Mouse (Mus musculus): ENCODE data around the gene Slco2a1. TPM values are rescaled to one million over a fixed set of nuclear protein-coding genes. Genes with fewer than 3 reads are reported as not detected.

Slco2a1 gene
- total and polyA plus RNA-seq, 3 experiments, result 0.01 to 0.11 TPM; not detected in 1

DNA sequence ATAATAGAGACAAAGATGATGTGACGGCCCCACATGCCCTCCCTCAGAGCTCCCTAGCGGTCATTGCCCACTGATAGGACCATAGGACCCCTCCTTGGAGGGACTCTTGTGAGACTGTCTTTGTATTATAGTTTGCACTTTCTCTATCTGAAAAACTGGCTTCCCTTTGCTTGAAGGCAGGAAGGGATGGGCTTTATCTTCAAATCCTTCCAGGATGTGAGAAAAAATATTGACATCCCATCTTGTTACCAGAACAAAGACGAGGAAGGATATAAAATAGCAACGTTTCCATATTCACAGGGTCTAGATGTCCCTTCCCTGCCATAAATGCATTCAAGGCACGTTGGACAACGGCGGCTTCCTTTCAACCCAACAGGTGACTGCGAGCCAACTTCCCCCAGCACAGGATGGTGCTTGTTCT, 48.5 kb downstream of the Slco2a1 start:
- Histone ChIP-seq H3K9me3 (replicated peaks) (peaks cover 4% of the 10 kb centered on the region; the same call in 1 of the 2 replicates), H3K27me3 (ENCODE audit: insufficient read depth, low read length) (peaks cover 66% of the 10 kb centered on the region), H3K4me1 (ENCODE audit: insufficient read depth, low read depth, low read length) (peaks cover 9% of the 10 kb centered on the region; the same call in 1 of the 2 replicates), H3K36me3 (replicated peaks) (no peaks in the 10 kb centered on the region), H3K4me3 (ENCODE audit: low read depth, low read length) (no peak overlapping the region)
- TF ChIP-seq GATA2 (IDR thresholded peaks at IDR 0.05; ENCODE audit: borderline replicate concordance, low read depth, low read length) (no peak), TAL1 (conservative IDR thresholded peaks at IDR 0.05; ENCODE audit: low read depth, low read length) (no peak), POLR2AphosphoS5 (IDR thresholded peaks at IDR 0.05; ENCODE audit: insufficient replicate concordance, low read depth, low read length) (no peak), GATA1 (IDR thresholded peaks at IDR 0.05; ENCODE audit: borderline replicate concordance, low read length) (no peak), CTCF (IDR thresholded peaks at IDR 0.05; ENCODE audit: low read depth, low read length) (no peak)
- ATAC-seq (ENCODE audit: extremely low read depth, insufficient number of reproducible peaks, low FRiP score, poor library complexity, severe bottlenecking) (no peak), DNase-seq (ENCODE audit: low spot score) (no peak)

DNA sequence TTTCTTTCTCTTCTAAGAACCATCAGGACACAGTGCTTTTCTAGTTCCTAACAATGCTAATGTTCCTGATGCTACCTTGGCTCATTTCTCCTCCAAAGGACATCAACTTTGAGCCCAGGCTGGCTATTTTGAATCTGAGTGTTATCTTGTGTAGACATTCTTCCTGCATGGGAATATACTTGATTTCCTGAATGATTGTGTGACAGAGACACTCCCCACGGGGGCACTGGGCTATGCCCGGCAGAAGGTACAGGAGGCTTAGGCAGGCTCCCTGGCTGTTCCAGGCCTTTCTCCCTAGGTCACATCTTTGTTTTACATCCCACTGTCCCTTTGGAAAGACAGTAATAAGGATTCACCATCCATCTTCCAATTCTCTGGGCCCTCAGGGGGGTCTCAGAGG, 49.8 kb downstream of the Slco2a1 start:
- ATAC-seq (ENCODE audit: extremely low read depth, insufficient number of reproducible peaks, low FRiP score, poor library complexity, severe bottlenecking) (no peak), DNase-seq (ENCODE audit: low spot score) (no peak)
- TF ChIP-seq TAL1 (conservative IDR thresholded peaks at IDR 0.05; ENCODE audit: low read depth, low read length) (no peak), POLR2AphosphoS5 (IDR thresholded peaks at IDR 0.05; ENCODE audit: insufficient replicate concordance, low read depth, low read length) (no peak), CTCF (IDR thresholded peaks at IDR 0.05; ENCODE audit: low read depth, low read length) (no peak), GATA1 (IDR thresholded peaks at IDR 0.05; ENCODE audit: borderline replicate concordance, low read length) (no peak), GATA2 (IDR thresholded peaks at IDR 0.05; ENCODE audit: borderline replicate concordance, low read depth, low read length) (no peak)
- Histone ChIP-seq H3K4me3 (ENCODE audit: low read depth, low read length) (no peak overlapping the region), H3K27me3 (ENCODE audit: insufficient read depth, low read length) (peaks cover 58% of the 10 kb centered on the region), H3K4me1 (ENCODE audit: insufficient read depth, low read depth, low read length) (peaks cover 9% of the 10 kb centered on the region; the same call in 1 of the 2 replicates), H3K9me3 (replicated peaks) (peaks cover 4% of the 10 kb centered on the region; the same call in 1 of the 2 replicates), H3K36me3 (replicated peaks) (no peaks in the 10 kb centered on the region)

DNA sequence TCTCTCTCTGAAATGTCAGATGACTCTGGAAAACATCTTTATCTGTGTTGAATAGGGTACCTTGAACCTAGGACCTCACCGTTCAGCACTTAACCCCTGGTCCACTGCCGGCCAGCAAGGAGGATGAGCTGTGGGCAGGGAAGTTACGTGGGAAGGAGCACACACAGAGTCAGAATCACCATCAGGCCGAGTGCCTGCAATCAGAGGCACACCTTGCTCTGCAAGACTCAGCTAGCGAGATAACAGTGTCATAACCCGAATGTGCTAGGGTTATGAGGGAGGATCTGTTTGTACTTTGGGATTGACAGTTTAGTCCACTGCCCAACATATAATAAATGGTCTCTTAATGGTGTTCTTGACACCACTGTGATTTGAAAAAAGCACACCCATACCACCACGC, 50.2 kb downstream of the Slco2a1 start:
- DNase-seq (ENCODE audit: low spot score) (no peak), ATAC-seq (ENCODE audit: extremely low read depth, insufficient number of reproducible peaks, low FRiP score, poor library complexity, severe bottlenecking) (no peak)
- Histone ChIP-seq H3K4me1 (ENCODE audit: insufficient read depth, low read depth, low read length) (peaks cover 12% of the 10 kb centered on the region), H3K36me3 (replicated peaks) (no peaks in the 10 kb centered on the region), H3K9me3 (replicated peaks) (peaks cover 4% of the 10 kb centered on the region; the same call in 1 of the 2 replicates), H3K27me3 (ENCODE audit: insufficient read depth, low read length) (peaks cover 60% of the 10 kb centered on the region), H3K4me3 (ENCODE audit: low read depth, low read length) (no peak overlapping the region)
- TF ChIP-seq GATA2 (IDR thresholded peaks at IDR 0.05; ENCODE audit: borderline replicate concordance, low read depth, low read length) (no peak), POLR2AphosphoS5 (IDR thresholded peaks at IDR 0.05; ENCODE audit: insufficient replicate concordance, low read depth, low read length) (no peak), GATA1 (IDR thresholded peaks at IDR 0.05; ENCODE audit: borderline replicate concordance, low read length) (no peak), CTCF (IDR thresholded peaks at IDR 0.05; ENCODE audit: low read depth, low read length) (no peak), TAL1 (conservative IDR thresholded peaks at IDR 0.05; ENCODE audit: low read depth, low read length) (no peak)

DNA sequence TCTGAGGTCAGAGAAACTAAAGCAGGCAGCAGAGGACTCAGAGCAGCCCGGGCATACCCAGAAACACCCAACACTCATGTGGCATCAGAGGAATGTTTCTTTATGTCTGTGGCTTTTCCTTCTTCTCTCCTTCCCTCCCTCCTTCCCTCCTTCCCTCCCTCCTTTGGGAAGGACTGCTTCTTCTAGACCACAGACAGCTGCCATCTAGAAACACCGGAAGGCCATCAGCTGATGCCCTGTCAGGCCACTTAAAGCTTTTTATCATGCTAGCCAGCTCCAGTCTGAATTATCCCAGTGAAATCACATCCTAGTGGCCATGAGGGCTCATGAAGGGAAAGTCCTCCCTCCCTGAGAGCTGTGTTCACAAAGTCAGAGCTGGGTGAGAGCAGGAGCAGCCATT, 52.1 kb downstream of the Slco2a1 start:
- H3K9me3 ChIP-seq (replicated peaks), result no peaks in the 10 kb centered on the region
- H3K4me1 ChIP-seq (ENCODE audit: insufficient read depth, low read depth, low read length), result peaks cover 14% of the 10 kb centered on the region
- H3K36me3 ChIP-seq (replicated peaks), result no peaks in the 10 kb centered on the region
- DNase-seq (ENCODE audit: low spot score), result no peak
- H3K4me3 ChIP-seq (ENCODE audit: low read depth, low read length), result no peak overlapping the region
- no peak for ATAC-seq (ENCODE audit: extremely low read depth, insufficient number of reproducible peaks, low FRiP score, poor library complexity, severe bottlenecking)
- peaks cover 61% of the 10 kb centered on the region for H3K27me3 ChIP-seq (ENCODE audit: insufficient read depth, low read length)
- TF ChIP-seq POLR2AphosphoS5 (IDR thresholded peaks at IDR 0.05; ENCODE audit: insufficient replicate concordance, low read depth, low read length), result no peak
- no peak for TF ChIP-seq CTCF (IDR thresholded peaks at IDR 0.05; ENCODE audit: low read depth, low read length)
- TF ChIP-seq TAL1 (conservative IDR thresholded peaks at IDR 0.05; ENCODE audit: low read depth, low read length), result no peak
- no peak for TF ChIP-seq GATA2 (IDR thresholded peaks at IDR 0.05; ENCODE audit: borderline replicate concordance, low read depth, low read length)
- no peak for TF ChIP-seq GATA1 (IDR thresholded peaks at IDR 0.05; ENCODE audit: borderline replicate concordance, low read length)

DNA sequence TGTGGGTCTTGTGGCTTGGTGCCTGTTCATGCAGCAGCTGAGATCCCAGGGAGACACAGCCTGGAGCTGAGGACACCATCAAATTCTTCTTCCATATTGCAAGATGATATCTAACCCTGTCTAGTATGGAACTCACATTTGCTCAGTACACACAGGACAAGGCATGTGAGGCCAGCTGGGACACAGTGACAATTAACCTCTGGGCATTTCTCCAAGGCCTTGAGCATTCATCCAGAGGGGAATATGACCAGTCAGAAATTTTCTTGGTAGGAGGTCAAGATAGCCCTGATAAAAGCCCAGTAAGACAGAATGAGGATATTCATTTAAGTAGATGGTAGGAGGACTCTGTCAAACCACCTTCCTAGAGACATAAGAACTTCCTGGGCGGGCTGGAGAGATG, 56.9 kb downstream of the Slco2a1 start:
- DNase-seq (ENCODE audit: low spot score) (no peak), ATAC-seq (ENCODE audit: extremely low read depth, insufficient number of reproducible peaks, low FRiP score, poor library complexity, severe bottlenecking) (no peak)
- TF ChIP-seq TAL1 (conservative IDR thresholded peaks at IDR 0.05; ENCODE audit: low read depth, low read length) (no peak), CTCF (IDR thresholded peaks at IDR 0.05; ENCODE audit: low read depth, low read length) (no peak), POLR2AphosphoS5 (IDR thresholded peaks at IDR 0.05; ENCODE audit: insufficient replicate concordance, low read depth, low read length) (no peak), GATA2 (IDR thresholded peaks at IDR 0.05; ENCODE audit: borderline replicate concordance, low read depth, low read length) (no peak)

DNA sequence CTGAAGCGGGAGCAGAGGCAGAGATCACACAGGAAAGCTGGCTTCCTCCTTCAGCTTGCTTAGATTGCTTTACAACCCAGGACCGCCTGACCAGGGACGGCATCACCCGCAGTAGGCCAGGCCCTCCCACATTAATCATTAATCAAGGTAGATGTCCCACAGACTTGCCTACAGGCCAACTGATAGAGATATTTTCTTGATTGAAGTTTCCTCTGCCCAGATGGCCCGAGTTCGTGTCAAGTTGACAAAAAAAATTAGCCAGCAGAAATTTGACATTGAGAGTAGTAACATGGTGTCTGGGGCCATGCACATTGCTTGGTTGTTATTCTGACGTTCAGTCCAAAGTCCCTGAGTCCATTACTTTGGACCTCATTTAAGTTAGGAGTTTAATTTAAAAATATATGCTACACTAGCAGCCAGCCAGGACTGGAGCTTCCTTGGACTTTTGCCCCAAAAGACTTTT, 60.6 kb downstream of the Slco2a1 start:
- no peak for DNase-seq (ENCODE audit: low spot score)
- no peak for ATAC-seq (ENCODE audit: extremely low read depth, insufficient number of reproducible peaks, low FRiP score, poor library complexity, severe bottlenecking)
- H3K4me1 ChIP-seq (ENCODE audit: insufficient read depth, low read depth, low read length), result peaks cover 4% of the 10 kb centered on the region; the same call in 1 of the 2 replicates
- H3K27me3 ChIP-seq (ENCODE audit: insufficient read depth, low read length), result peaks cover 48% of the 10 kb centered on the region
- H3K36me3 ChIP-seq (replicated peaks), result no peaks in the 10 kb centered on the region
- H3K9me3 ChIP-seq (replicated peaks), result no peaks in the 10 kb centered on the region
- TF ChIP-seq GATA1 (IDR thresholded peaks at IDR 0.05; ENCODE audit: borderline replicate concordance, low read length) (no peak), GATA2 (IDR thresholded peaks at IDR 0.05; ENCODE audit: borderline replicate concordance, low read depth, low read length) (no peak), CTCF (IDR thresholded peaks at IDR 0.05; ENCODE audit: low read depth, low read length) (no peak), POLR2AphosphoS5 (IDR thresholded peaks at IDR 0.05; ENCODE audit: insufficient replicate concordance, low read depth, low read length) (no peak), TAL1 (conservative IDR thresholded peaks at IDR 0.05; ENCODE audit: low read depth, low read length) (no peak)
- H3K4me3 ChIP-seq (ENCODE audit: low read depth, low read length), result no peak overlapping the region

More for the DNA sequence above, 56.9 kb downstream of the Slco2a1 start:
- no peaks in the 10 kb centered on the region for H3K9me3 ChIP-seq (replicated peaks)
- H3K4me1 ChIP-seq (ENCODE audit: insufficient read depth, low read depth, low read length), result peaks cover 8% of the 10 kb centered on the region
- peaks cover 52% of the 10 kb centered on the region for H3K27me3 ChIP-seq (ENCODE audit: insufficient read depth, low read length)
- no peak overlapping the region for H3K4me3 ChIP-seq (ENCODE audit: low read depth, low read length)
- H3K36me3 ChIP-seq (replicated peaks), result no peaks in the 10 kb centered on the region
